In genomic region chr13:63245812-63246211, GRCm38 (mm10) we compare ENCODE assay signal across 8 mouse cellular contexts.
DNase-seq lines count a peak whose midpoint lies in the region; ATAC-seq and TF ChIP-seq lines count a peak whose summit lies in the region.
"Had no signal": no experiment of that assay in that cellular context is flagged by ENCODE, and none has a peak within 500 bp of the region (broad histone marks: within the 10 kb centered on the region; RNA-seq: fewer than 3 reads in every experiment).

No protein-coding gene starts in this region.

- H3K27ac ChIP-seq in kidney, postnatal 0 days = no peak overlapping the region
- no peak overlapping the region for H3K27ac ChIP-seq in kidney, embryonic 14.5 days (ENCODE audit: low read depth, low read length)
- no peak overlapping the region for H3K27ac ChIP-seq in forebrain, embryonic 13.5 days
- no peak overlapping the region for H3K27ac ChIP-seq in midbrain, postnatal 0 days (ENCODE audit: low read depth, low read length)

- H3K4me2 ChIP-seq in kidney, postnatal 0 days (ENCODE audit: low read length) = peak overlapping the region; percentile 46; the same call in 1 of the 2 replicates
- no peak overlapping the region; the same call in 1 of the 2 replicates for H3K4me2 ChIP-seq in kidney, embryonic 14.5 days (replicated peaks; ENCODE audit: low read depth, low read length)
- H3K4me2 ChIP-seq in forebrain, embryonic 13.5 days = no peak overlapping the region
- no peak overlapping the region for H3K4me2 ChIP-seq in midbrain, postnatal 0 days (ENCODE audit: low read depth, low read length, poor library complexity, severe bottlenecking)

- H3K27me3 ChIP-seq in kidney, postnatal 0 days (ENCODE audit: insufficient read depth, low read length) = no peaks in the 10 kb centered on the region
- no peaks in the 10 kb centered on the region for H3K27me3 ChIP-seq in kidney, embryonic 14.5 days (ENCODE audit: control insufficient read depth, insufficient read depth, low read length)
- H3K27me3 ChIP-seq in Patski = no peaks in the 10 kb centered on the region
- no peaks in the 10 kb centered on the region for H3K27me3 ChIP-seq in forebrain, embryonic 13.5 days
- H3K27me3 ChIP-seq in midbrain, postnatal 0 days (ENCODE audit: insufficient read depth, low read length) = no peaks in the 10 kb centered on the region

- peaks cover 58% of the 10 kb centered on the region for H3K4me1 ChIP-seq in kidney, postnatal 0 days (replicated peaks; ENCODE audit: insufficient read depth, low read length)
- H3K4me1 ChIP-seq in kidney, embryonic 14.5 days (ENCODE audit: control insufficient read depth, insufficient read depth, low read length) = peaks cover 61% of the 10 kb centered on the region
- H3K4me1 ChIP-seq in forebrain, embryonic 13.5 days = peaks cover 44% of the 10 kb centered on the region
- peaks cover 4% of the 10 kb centered on the region; the same call in 1 of the 2 replicates for H3K4me1 ChIP-seq in midbrain, postnatal 0 days (ENCODE audit: insufficient read depth, low read length)

- in situ Hi-C loops in Patski (cut with MboI; ENCODE audit: low pct_unique_long_range_greater_than_20kb) = loop anchor here (10.0 kb wide), 1 partner anchor 281 kb away; the partner anchor contains the start of gene 2010111I01Rik

- H3K36me3 ChIP-seq in kidney, postnatal 0 days (ENCODE audit: insufficient read depth, low read length) = no peaks in the 10 kb centered on the region
- H3K36me3 ChIP-seq in kidney, embryonic 14.5 days (ENCODE audit: control insufficient read depth, insufficient read depth, low read length) = peaks cover 17% of the 10 kb centered on the region; the same call in 1 of the 2 replicates
- H3K36me3 ChIP-seq in forebrain, embryonic 13.5 days (ENCODE audit: poor library complexity, severe bottlenecking) = no peaks in the 10 kb centered on the region
- no peaks in the 10 kb centered on the region for H3K36me3 ChIP-seq in midbrain, postnatal 0 days (ENCODE audit: insufficient read depth, low read length)

- CTCF ChIA-PET in Patski (lab: Charles Lee) = interaction anchor here (1.0 to 7.1 kb wide), 8 partner anchors 9 to 199 kb away, joined by 3 to 50 read pairs (median 6); no protein-coding TSS in a partner anchor

- H3K9ac ChIP-seq in kidney, postnatal 0 days (ENCODE audit: low read depth, low read length) = no peak overlapping the region
- H3K9ac ChIP-seq in kidney, embryonic 14.5 days (ENCODE audit: low read depth, low read length) = no peak overlapping the region
- no peak overlapping the region for H3K9ac ChIP-seq in forebrain, embryonic 13.5 days
- no peak overlapping the region for H3K9ac ChIP-seq in midbrain, postnatal 0 days (replicated peaks; ENCODE audit: low read length, poor library complexity, severe bottlenecking)

- H3K4me3 ChIP-seq in kidney, postnatal 0 days (replicated peaks; ENCODE audit: low read depth, low read length) = no peak overlapping the region
- no peak overlapping the region for H3K4me3 ChIP-seq in kidney, embryonic 14.5 days (ENCODE audit: low read length)
- no peak overlapping the region for H3K4me3 ChIP-seq in forebrain, embryonic 13.5 days
- H3K4me3 ChIP-seq in midbrain, postnatal 0 days (ENCODE audit: low read depth, low read length) = no peak overlapping the region

- H3K9me3 ChIP-seq in kidney, postnatal 0 days (replicated peaks; ENCODE audit: low read length) = no peaks in the 10 kb centered on the region
- no peaks in the 10 kb centered on the region for H3K9me3 ChIP-seq in kidney, embryonic 14.5 days (ENCODE audit: control insufficient read depth, low read length)
- no peaks in the 10 kb centered on the region for H3K9me3 ChIP-seq in forebrain, embryonic 13.5 days (replicated peaks)
- no peaks in the 10 kb centered on the region for H3K9me3 ChIP-seq in midbrain, postnatal 0 days (ENCODE audit: low read length)

- no peak for ATAC-seq in kidney, postnatal 0 days (replicated peaks; ENCODE audit: low FRiP score, low read depth)
- no peak for ATAC-seq in kidney, embryonic 14.5 days (ENCODE audit: low FRiP score, low TSS enrichment)
- ATAC-seq in Patski = peak; percentile 48
- ATAC-seq in forebrain, embryonic 13.5 days = peak; percentile 55
- ATAC-seq in midbrain, postnatal 0 days (ENCODE audit: low FRiP score) = no peak

- peak; percentile 55 for DNase-seq in kidney, postnatal 0 days (ENCODE audit: low spot score)
- no peak for DNase-seq in Patski (ENCODE audit: low read depth, low spot score)
- DNase-seq in naive thymus-derived CD4-positive, alpha-beta T cell, adult 2 months (ENCODE audit: low read depth) = peak; percentile 35
- DNase-seq in gastrocnemius, postnatal 10 days = no peak
- no peak for DNase-seq in midbrain, postnatal 0 days (ENCODE audit: low spot score)
- DNase-seq: thymus, postnatal 25 days had no signal

- no peak for TF ChIP-seq CTCF in kidney, postnatal 0 days (IDR thresholded peaks at IDR 0.05; ENCODE audit: low read depth)
- TF ChIP-seq CTCF in Patski (IDR thresholded peaks at IDR 0.05) = no peak
- TF ChIP-seq CTCF in midbrain, postnatal 0 days (IDR thresholded peaks at IDR 0.05) = no peak

- POLR2A ChIA-PET in Patski (lab: Charles Lee) = interaction anchor here (0.6 to 2.7 kb wide), 13 partner anchors 8 to 200 kb away, joined by 3 to 21 read pairs (median 3); no protein-coding TSS in a partner anchor

- 38% methylated on average over 4 of the region's 4 CpGs for WGBS in kidney, postnatal 0 days
- WGBS in kidney, embryonic 14.5 days = 51% methylated on average over 4 of the region's 4 CpGs
- WGBS in forebrain, embryonic 13.5 days = 39% methylated on average over 4 of the region's 4 CpGs
- 68% methylated on average over 4 of the region's 4 CpGs for WGBS in midbrain, postnatal 0 days

Comparison
In these comparisons a context has a peak if more than half of its experiments do, and no peak if none do; other contexts are left out.
1. ATAC-seq: peak in Patski (single experiment) and forebrain, embryonic 13.5 days (single experiment); none in kidney, postnatal 0 days (single experiment), kidney, embryonic 14.5 days (single experiment) and midbrain, postnatal 0 days (single experiment).
2. DNase-seq: peak in kidney, postnatal 0 days (single experiment) and naive thymus-derived CD4-positive, alpha-beta T cell, adult 2 months (single experiment); none in Patski (single experiment), gastrocnemius, postnatal 10 days (single experiment) and midbrain, postnatal 0 days (single experiment).